Comparison of ENCODE assay signal across 14 mouse cellular contexts in genomic region chr6:21226124-21226523, GRCm38 (mm10). TPM values are rescaled to one million over a fixed set of nuclear protein-coding genes. Genes with fewer than 3 reads are reported as not detected.
"Had no signal": no experiment of that assay in that cellular context is flagged by ENCODE, and none has a peak within 500 bp of the region (broad histone marks: within the 10 kb centered on the region; RNA-seq: fewer than 3 reads in every experiment).

No protein-coding gene starts in this region.

- DNase-seq: kidney, adult 8-10 months; kidney, postnatal 25 days; liver; liver, embryonic 13.5 days; liver, postnatal 0 days; right cerebral cortex, adult 18-20 months; right cerebral cortex, postnatal 25 days; thymus, adult 18-20 months; thymus, postnatal 14 days had no signal

- H3K4me3 ChIP-seq: liver, embryonic 13.5 days; lung, embryonic 15.5 days; midbrain, embryonic 13.5 days; myocyte; neural tube, embryonic 15.5 days had no signal

- H3K4me2 ChIP-seq: liver, embryonic 13.5 days; lung, embryonic 15.5 days; midbrain, embryonic 13.5 days had no signal

- H3K4me1 ChIP-seq: liver, embryonic 13.5 days; lung, embryonic 15.5 days; neural tube, embryonic 15.5 days had no signal

- H3K27me3 ChIP-seq: liver, embryonic 13.5 days; lung, embryonic 15.5 days; midbrain, embryonic 13.5 days; neural tube, embryonic 15.5 days had no signal

- H3K27ac ChIP-seq: liver, embryonic 13.5 days; lung, embryonic 15.5 days; midbrain, embryonic 13.5 days; neural tube, embryonic 15.5 days had no signal

- H3K9me3 ChIP-seq: liver, embryonic 13.5 days; lung, embryonic 15.5 days; midbrain, embryonic 13.5 days; neural tube, embryonic 15.5 days had no signal

- H3K9ac ChIP-seq: liver, embryonic 13.5 days; liver, postnatal 0 days; lung, embryonic 15.5 days; midbrain, embryonic 13.5 days; neural tube, embryonic 15.5 days had no signal

- ATAC-seq: liver, postnatal 0 days; midbrain, embryonic 13.5 days had no signal

- H3K36me3 ChIP-seq: liver, embryonic 13.5 days; lung, embryonic 15.5 days; midbrain, embryonic 13.5 days; neural tube, embryonic 15.5 days had no signal

RNA-seq across cellular contexts. Expression of gene Kcnd2, which starts 10.8 kb away (rescaled TPM):
- total RNA-seq: megakaryocyte-erythroid progenitor cell, adult 5-6 weeks had no signal
- polyA plus RNA-seq: liver, postnatal 0 days; myocyte had no signal
